Mouse (Mus musculus): ENCODE data around the gene Nat8f4. TPM values are rescaled to one million over a fixed set of nuclear protein-coding genes. Genes with fewer than 3 reads are reported as not detected.
"Not testable (repeated sequence)": the region's sequence is repeated elsewhere in the genome, so short reads cannot be mapped to it uniquely, and the experiment has no call there.

Nat8f4 gene
- polyA plus RNA-seq, 1 experiment = 1.8 TPM

- Histone ChIP-seq H3K27me3 (ENCODE audit: control insufficient read depth, insufficient read depth, low read length) (no peaks in the 10 kb centered on the region), H3K4me1 (ENCODE audit: control insufficient read depth, insufficient read depth, insufficient read length) (no peaks in the 10 kb centered on the region), H3K4me3 (ENCODE audit: extremely low read depth, insufficient read depth, insufficient read length) (no peak overlapping the region), H3K27ac (ENCODE audit: insufficient read depth, low read length) (no peak overlapping the region), H3K36me3 (ENCODE audit: control insufficient read depth, insufficient read depth, low read length) (no peaks in the 10 kb centered on the region)
- DNase-seq (ENCODE audit: low read depth in 1 of 2, low spot score in 2 of 2) = no peak
- WGBS = 90% methylated on average over 2 of the region's 2 CpGs
- TF ChIP-seq POLR2A (IDR thresholded peaks at IDR 0.05; ENCODE audit: low read depth, low read length) (no peak), CTCF (IDR thresholded peaks at IDR 0.05; ENCODE audit: extremely low read depth, insufficient read depth, insufficient read length, insufficient replicate concordance) (no peak)
Measured at GRCm38 (mm10) chr6:85902303-85902702, 2.4 kb downstream of the Nat8f4 start.

GRCm38 (mm10) chr6:85898596-85899475, 5.8 kb downstream of the Nat8f4 start:
- WGBS = 76% methylated on average over 7 of the region's 8 CpGs
- not testable (repeated sequence) for H3K27ac ChIP-seq (ENCODE audit: insufficient read depth, low read length); H3K27me3 ChIP-seq (ENCODE audit: control insufficient read depth, insufficient read depth, low read length); H3K4me3 ChIP-seq (ENCODE audit: extremely low read depth, insufficient read depth, insufficient read length); DNase-seq (ENCODE audit: low read depth in 1 of 2, low spot score in 2 of 2); H3K36me3 ChIP-seq (ENCODE audit: control insufficient read depth, insufficient read depth, low read length); H3K4me1 ChIP-seq (ENCODE audit: control insufficient read depth, insufficient read depth, insufficient read length)

- H3K36me3 ChIP-seq (ENCODE audit: control insufficient read depth, insufficient read depth, low read length); H3K4me3 ChIP-seq (ENCODE audit: extremely low read depth, insufficient read depth, insufficient read length); DNase-seq (ENCODE audit: low read depth in 1 of 2, low spot score in 2 of 2); H3K27me3 ChIP-seq (ENCODE audit: control insufficient read depth, insufficient read depth, low read length); H3K4me1 ChIP-seq (ENCODE audit: control insufficient read depth, insufficient read depth, insufficient read length); H3K27ac ChIP-seq (ENCODE audit: insufficient read depth, low read length): not testable (repeated sequence)
- 75% methylated on average over 25 of the region's 25 CpGs for WGBS
- peak; percentile 40; the same call in 1 of the 2 replicates for TF ChIP-seq CTCF (IDR thresholded peaks at IDR 0.05; ENCODE audit: extremely low read depth, insufficient read depth, insufficient read length, insufficient replicate concordance)
Measured at GRCm38 (mm10) chr6:85895061-85895648, 9.5 kb downstream of the Nat8f4 start.

GRCm38 (mm10) chr6:85888961-85889360, 15.7 kb downstream of the Nat8f4 start:
- H3K4me1 ChIP-seq (ENCODE audit: control insufficient read depth, insufficient read depth, insufficient read length) = no peaks in the 10 kb centered on the region
- WGBS = 80% methylated on average over 2 of the region's 2 CpGs
- H3K27me3 ChIP-seq (ENCODE audit: control insufficient read depth, insufficient read depth, low read length) = no peaks in the 10 kb centered on the region
- no peak for DNase-seq (ENCODE audit: low read depth in 1 of 2, low spot score in 2 of 2)
- H3K27ac ChIP-seq (ENCODE audit: insufficient read depth, low read length) = no peak overlapping the region
- no peak overlapping the region for H3K4me3 ChIP-seq (ENCODE audit: extremely low read depth, insufficient read depth, insufficient read length)
- no peaks in the 10 kb centered on the region for H3K36me3 ChIP-seq (ENCODE audit: control insufficient read depth, insufficient read depth, low read length)
- TF ChIP-seq CTCF (IDR thresholded peaks at IDR 0.05; ENCODE audit: extremely low read depth, insufficient read depth, insufficient read length, insufficient replicate concordance) = no peak
- TF ChIP-seq POLR2A (IDR thresholded peaks at IDR 0.05; ENCODE audit: low read depth, low read length) = no peak

- Histone ChIP-seq H3K4me1 (ENCODE audit: control insufficient read depth, insufficient read depth, insufficient read length) (no peaks in the 10 kb centered on the region), H3K27me3 (ENCODE audit: control insufficient read depth, insufficient read depth, low read length) (no peaks in the 10 kb centered on the region), H3K36me3 (ENCODE audit: control insufficient read depth, insufficient read depth, low read length) (no peaks in the 10 kb centered on the region), H3K4me3 (ENCODE audit: extremely low read depth, insufficient read depth, insufficient read length) (no peak overlapping the region), H3K27ac (ENCODE audit: insufficient read depth, low read length) (no peak overlapping the region)
- DNase-seq (ENCODE audit: low read depth in 1 of 2, low spot score in 2 of 2) = no peak
- TF ChIP-seq POLR2A (IDR thresholded peaks at IDR 0.05; ENCODE audit: low read depth, low read length) (no peak), CTCF (IDR thresholded peaks at IDR 0.05; ENCODE audit: extremely low read depth, insufficient read depth, insufficient read length, insufficient replicate concordance) (no peak)
- 85% methylated on average over 1 of the region's 1 CpGs for WGBS
Measured at GRCm38 (mm10) chr6:85884311-85884710, 20.4 kb downstream of the Nat8f4 start.

- H3K4me3 ChIP-seq (ENCODE audit: extremely low read depth, insufficient read depth, insufficient read length); DNase-seq (ENCODE audit: low read depth in 1 of 2, low spot score in 2 of 2): not testable (repeated sequence)
- WGBS = 89% methylated on average over 9 of the region's 9 CpGs
Measured at GRCm38 (mm10) chr6:85883246-85883645, 21.4 kb downstream of the Nat8f4 start.

GRCm38 (mm10) chr6:85869006-85869405, 35.7 kb downstream of the Nat8f4 start, which contains the start of gene Nat8f2:
Nat8f2 (minus strand) TSS chr6:85869158.
- 86% methylated on average over 5 of the region's 5 CpGs for WGBS
- H3K4me3 ChIP-seq (ENCODE audit: extremely low read depth, insufficient read depth, insufficient read length); H3K36me3 ChIP-seq (ENCODE audit: control insufficient read depth, insufficient read depth, low read length); H3K27me3 ChIP-seq (ENCODE audit: control insufficient read depth, insufficient read depth, low read length); DNase-seq (ENCODE audit: low read depth in 1 of 2, low spot score in 2 of 2); H3K27ac ChIP-seq (ENCODE audit: insufficient read depth, low read length); H3K4me1 ChIP-seq (ENCODE audit: control insufficient read depth, insufficient read depth, insufficient read length): not testable (repeated sequence)

More at GRCm38 (mm10) chr6:85883246-85883645, 21.4 kb downstream of the Nat8f4 start:
- H3K27ac ChIP-seq (ENCODE audit: insufficient read depth, low read length); H3K4me1 ChIP-seq (ENCODE audit: control insufficient read depth, insufficient read depth, insufficient read length); H3K36me3 ChIP-seq (ENCODE audit: control insufficient read depth, insufficient read depth, low read length); H3K27me3 ChIP-seq (ENCODE audit: control insufficient read depth, insufficient read depth, low read length): not testable (repeated sequence)

All from spleen, adult 2 months (tissue).